Mouse (Mus musculus): ENCODE measurements at regions not wholly inside any gene's neighbourhood (a gene's known extent, or its start where the extent isn't known, plus 50 kb on each side); places are given as distances from the start of the nearest gene placed in this dataset.
"Not testable (repeated sequence)": the region's sequence is repeated elsewhere in the genome, so short reads cannot be mapped to it uniquely, and the experiment has no call there.

- Histone ChIP-seq H3K36me3 (ENCODE audit: control insufficient read depth, insufficient read depth) (no peaks in the 10 kb centered on the region), H3K4me3 (no peak overlapping the region), H3K79me2 (ENCODE audit: control insufficient read depth, insufficient read depth) (no peaks in the 10 kb centered on the region), H3ac (ENCODE audit: control insufficient read depth, insufficient read length) (no peak overlapping the region), H3K27me3 (ENCODE audit: control insufficient read depth, insufficient read depth, insufficient read length) (no peaks in the 10 kb centered on the region), H3K4me2 (ENCODE audit: low read depth) (no peak overlapping the region)
- no peak for TF ChIP-seq CEBPB (IDR thresholded peaks at IDR 0.05; ENCODE audit: insufficient read depth, poor library complexity, severe bottlenecking)
These were observed 84.8 kb upstream of the Ipo5 start for GRCm38 (mm10) chr14:120826187-120826586.

GRCm38 (mm10) chr14:120830389-120830835, 80.6 kb upstream of the Ipo5 start:
- not testable (repeated sequence) for H3K27me3 ChIP-seq (ENCODE audit: control insufficient read depth, insufficient read depth, insufficient read length); H3ac ChIP-seq (ENCODE audit: control insufficient read depth, insufficient read length); H3K4me3 ChIP-seq; H3K4me2 ChIP-seq (ENCODE audit: low read depth); H3K79me2 ChIP-seq (ENCODE audit: control insufficient read depth, insufficient read depth); H3K36me3 ChIP-seq (ENCODE audit: control insufficient read depth, insufficient read depth)

GRCm38 (mm10) chr14:120831397-120831796, 79.6 kb upstream of the Ipo5 start:
- H3K27me3 ChIP-seq (ENCODE audit: control insufficient read depth, insufficient read depth, insufficient read length): no peaks in the 10 kb centered on the region
- peak overlapping the region; percentile 13 for H3K4me3 ChIP-seq
- no peak overlapping the region for H3ac ChIP-seq (ENCODE audit: control insufficient read depth, insufficient read length)
- H3K4me2 ChIP-seq (ENCODE audit: low read depth): peak overlapping the region; percentile 89
- no peaks in the 10 kb centered on the region for H3K36me3 ChIP-seq (ENCODE audit: control insufficient read depth, insufficient read depth)
- H3K79me2 ChIP-seq (ENCODE audit: control insufficient read depth, insufficient read depth): no peaks in the 10 kb centered on the region
- TF ChIP-seq SRF (IDR thresholded peaks at IDR 0.05; ENCODE audit: control insufficient read depth, insufficient read length, low read depth): no peak
- no peak for TF ChIP-seq TCF3 (IDR thresholded peaks at IDR 0.05; ENCODE audit: insufficient read length, low read depth)
- no peak for TF ChIP-seq TCF12 (IDR thresholded peaks at IDR 0.05; ENCODE audit: insufficient read depth, poor library complexity, severe bottlenecking)
- no peak for TF ChIP-seq MYOG (IDR thresholded peaks at IDR 0.05; ENCODE audit: control insufficient read depth in 1 of 3, insufficient read depth in 1 of 3, insufficient read length in 2 of 3, low read depth in 2 of 3)
- no peak for TF ChIP-seq CEBPB (IDR thresholded peaks at IDR 0.05; ENCODE audit: insufficient read depth, poor library complexity, severe bottlenecking)
- TF ChIP-seq POLR2A (IDR thresholded peaks at IDR 0.05; ENCODE audit: insufficient read length, low read depth): no peak
- no peak for TF ChIP-seq MYOD1 (IDR thresholded peaks at IDR 0.05; ENCODE audit: control insufficient read depth in 1 of 3, insufficient read length in 2 of 3, low read depth in 2 of 3)
- no peak for TF ChIP-seq POLR2AphosphoS2 (IDR thresholded peaks at IDR 0.05; ENCODE audit: insufficient read length, low read depth)
- TF ChIP-seq USF1 (IDR thresholded peaks at IDR 0.05; ENCODE audit: low read depth): no peak
- TF ChIP-seq MAX (IDR thresholded peaks at IDR 0.05; ENCODE audit: low read depth): no peak

- H3K27me3 ChIP-seq (ENCODE audit: control insufficient read depth, insufficient read depth, insufficient read length): no peaks in the 10 kb centered on the region
- TF ChIP-seq SRF (IDR thresholded peaks at IDR 0.05; ENCODE audit: control insufficient read depth, insufficient read length, low read depth): no peak
- peak; percentile 72 to 91 (median 76) for TF ChIP-seq MYOD1 (IDR thresholded peaks at IDR 0.05; ENCODE audit: control insufficient read depth in 1 of 3, insufficient read length in 2 of 3, low read depth in 2 of 3)
- TF ChIP-seq TCF12 (IDR thresholded peaks at IDR 0.05; ENCODE audit: insufficient read depth, poor library complexity, severe bottlenecking): peak; percentile 87
- TF ChIP-seq POLR2A (IDR thresholded peaks at IDR 0.05; ENCODE audit: insufficient read length, low read depth): no peak
- TF ChIP-seq POLR2AphosphoS2 (IDR thresholded peaks at IDR 0.05; ENCODE audit: insufficient read length, low read depth): no peak
- TF ChIP-seq CEBPB (IDR thresholded peaks at IDR 0.05; ENCODE audit: insufficient read depth, poor library complexity, severe bottlenecking): peak; percentile 52; the same call in 1 of the 2 replicates
- peak; percentile 67 to 94 (median 81) for TF ChIP-seq MYOG (IDR thresholded peaks at IDR 0.05; ENCODE audit: control insufficient read depth in 1 of 3, insufficient read depth in 1 of 3, insufficient read length in 2 of 3, low read depth in 2 of 3)
- TF ChIP-seq MAX (IDR thresholded peaks at IDR 0.05; ENCODE audit: low read depth): no peak
- no peak for TF ChIP-seq USF1 (IDR thresholded peaks at IDR 0.05; ENCODE audit: low read depth)
- no peak for TF ChIP-seq REST (IDR thresholded peaks at IDR 0.05; ENCODE audit: insufficient read depth, insufficient read length)
- no peak for TF ChIP-seq E2F4 (IDR thresholded peaks at IDR 0.05; ENCODE audit: insufficient read depth)
- peak; percentile 38 for TF ChIP-seq TCF3 (IDR thresholded peaks at IDR 0.05; ENCODE audit: insufficient read length, low read depth)
- peak overlapping the region; percentile 13 for H3K4me3 ChIP-seq
- H3K4me2 ChIP-seq (ENCODE audit: low read depth): peak overlapping the region; percentile 89
- no peaks in the 10 kb centered on the region for H3K79me2 ChIP-seq (ENCODE audit: control insufficient read depth, insufficient read depth)
- no peaks in the 10 kb centered on the region for H3K36me3 ChIP-seq (ENCODE audit: control insufficient read depth, insufficient read depth)
- H3ac ChIP-seq (ENCODE audit: control insufficient read depth, insufficient read length): no peak overlapping the region
These were observed 79.0 kb upstream of the Ipo5 start for GRCm38 (mm10) chr14:120831847-120832613.

- H3K4me2 ChIP-seq (ENCODE audit: low read depth): no peak overlapping the region
- TF ChIP-seq REST (IDR thresholded peaks at IDR 0.05; ENCODE audit: insufficient read depth, insufficient read length): no peak
- no peak for TF ChIP-seq MAX (IDR thresholded peaks at IDR 0.05; ENCODE audit: low read depth)
- no peak for TF ChIP-seq TCF3 (IDR thresholded peaks at IDR 0.05; ENCODE audit: insufficient read length, low read depth)
- TF ChIP-seq POLR2A (IDR thresholded peaks at IDR 0.05; ENCODE audit: insufficient read length, low read depth): no peak
- no peak for TF ChIP-seq POLR2AphosphoS2 (IDR thresholded peaks at IDR 0.05; ENCODE audit: insufficient read length, low read depth)
- no peak for TF ChIP-seq SRF (IDR thresholded peaks at IDR 0.05; ENCODE audit: control insufficient read depth, insufficient read length, low read depth)
- no peak for TF ChIP-seq MYOD1 (IDR thresholded peaks at IDR 0.05; ENCODE audit: control insufficient read depth in 1 of 3, insufficient read length in 2 of 3, low read depth in 2 of 3)
- TF ChIP-seq E2F4 (IDR thresholded peaks at IDR 0.05; ENCODE audit: insufficient read depth): no peak
- TF ChIP-seq CEBPB (IDR thresholded peaks at IDR 0.05; ENCODE audit: insufficient read depth, poor library complexity, severe bottlenecking): no peak
- TF ChIP-seq MYOG (IDR thresholded peaks at IDR 0.05; ENCODE audit: control insufficient read depth in 1 of 3, insufficient read depth in 1 of 3, insufficient read length in 2 of 3, low read depth in 2 of 3): no peak
- TF ChIP-seq USF1 (IDR thresholded peaks at IDR 0.05; ENCODE audit: low read depth): no peak
- TF ChIP-seq TCF12 (IDR thresholded peaks at IDR 0.05; ENCODE audit: insufficient read depth, poor library complexity, severe bottlenecking): no peak
- H3K79me2 ChIP-seq (ENCODE audit: control insufficient read depth, insufficient read depth): no peaks in the 10 kb centered on the region
- no peaks in the 10 kb centered on the region for H3K36me3 ChIP-seq (ENCODE audit: control insufficient read depth, insufficient read depth)
- no peaks in the 10 kb centered on the region for H3K27me3 ChIP-seq (ENCODE audit: control insufficient read depth, insufficient read depth, insufficient read length)
- H3K4me3 ChIP-seq: no peak overlapping the region
- H3ac ChIP-seq (ENCODE audit: control insufficient read depth, insufficient read length): no peak overlapping the region
These were observed 76.2 kb upstream of the Ipo5 start for GRCm38 (mm10) chr14:120834821-120835220.
